Mouse (Mus musculus): ENCODE results near the gene Colgalt1. TPM values are rescaled to one million over a fixed set of nuclear protein-coding genes. Genes with fewer than 3 reads are reported as not detected.

The Colgalt1 gene
- polyA plus RNA-seq, 1 experiment from 2014 or later, result 68.0 TPM

- Histone ChIP-seq H3K9me3 (ENCODE audit: control insufficient read depth, low read length) (peaks cover 5% of the 10 kb centered on the region; the same call in 1 of the 2 replicates), H3K9ac (ENCODE audit: low read depth, low read length) (peak overlapping the region; percentile 81), H3K27ac (ENCODE audit: low read length) (peak overlapping the region; percentile 48; the same call in 1 of the 2 replicates), H3K4me2 (ENCODE audit: low read depth, low read length) (peak overlapping the region; percentile 98), H3K4me3 (ENCODE audit: low read length) (peak overlapping the region; percentile 65), H3K4me1 (ENCODE audit: control insufficient read depth, insufficient read depth, low read length) (peaks cover 37% of the 10 kb centered on the region), H3K36me3 (ENCODE audit: control insufficient read depth, insufficient read depth, low read length) (no peaks in the 10 kb centered on the region; the same call in 1 of the 2 replicates), H3K27me3 (replicated peaks; ENCODE audit: control insufficient read depth, insufficient read depth, low read length) (peaks cover 6% of the 10 kb centered on the region)
- 3% methylated on average over 25 of the region's 25 CpGs for WGBS
- peak; percentile 31 for ATAC-seq
Observed at GRCm38 (mm10) chr8:71629781-71630212, 19.0 kb downstream of the Colgalt1 start.

DNA sequence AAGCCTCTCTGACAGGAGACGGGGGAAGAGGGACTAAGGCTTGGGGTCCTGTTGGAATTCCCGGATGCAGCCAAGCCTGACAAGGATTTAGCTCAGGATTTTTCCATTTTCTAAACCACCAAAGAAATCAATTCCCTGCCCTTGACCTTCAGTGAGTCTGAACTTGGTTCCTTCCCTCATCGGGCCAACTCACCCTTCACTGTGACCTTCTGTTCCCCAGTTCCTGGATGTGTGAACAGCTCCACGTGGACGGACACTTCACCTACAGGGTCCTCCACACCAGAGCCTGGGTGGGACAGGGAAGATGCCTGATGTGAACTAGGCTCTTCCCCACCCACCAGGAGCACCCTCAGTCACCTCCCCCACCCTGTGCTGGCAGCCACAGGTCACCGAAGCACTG, 20.0 kb downstream of the Colgalt1 start:
- no peak overlapping the region for H3K4me3 ChIP-seq (ENCODE audit: low read length)
- peaks cover 5% of the 10 kb centered on the region; the same call in 1 of the 2 replicates for H3K9me3 ChIP-seq (ENCODE audit: control insufficient read depth, low read length)
- H3K27ac ChIP-seq (ENCODE audit: low read length), result no peak overlapping the region
- H3K4me1 ChIP-seq (ENCODE audit: control insufficient read depth, insufficient read depth, low read length), result peaks cover 37% of the 10 kb centered on the region
- peaks cover 8% of the 10 kb centered on the region for H3K27me3 ChIP-seq (replicated peaks; ENCODE audit: control insufficient read depth, insufficient read depth, low read length)
- 88% methylated on average over 6 of the region's 6 CpGs for WGBS
- no peak overlapping the region for H3K4me2 ChIP-seq (ENCODE audit: low read depth, low read length)
- H3K36me3 ChIP-seq (ENCODE audit: control insufficient read depth, insufficient read depth, low read length), result no peaks in the 10 kb centered on the region
- no peak overlapping the region for H3K9ac ChIP-seq (ENCODE audit: low read depth, low read length)
- ATAC-seq, result no peak

DNA sequence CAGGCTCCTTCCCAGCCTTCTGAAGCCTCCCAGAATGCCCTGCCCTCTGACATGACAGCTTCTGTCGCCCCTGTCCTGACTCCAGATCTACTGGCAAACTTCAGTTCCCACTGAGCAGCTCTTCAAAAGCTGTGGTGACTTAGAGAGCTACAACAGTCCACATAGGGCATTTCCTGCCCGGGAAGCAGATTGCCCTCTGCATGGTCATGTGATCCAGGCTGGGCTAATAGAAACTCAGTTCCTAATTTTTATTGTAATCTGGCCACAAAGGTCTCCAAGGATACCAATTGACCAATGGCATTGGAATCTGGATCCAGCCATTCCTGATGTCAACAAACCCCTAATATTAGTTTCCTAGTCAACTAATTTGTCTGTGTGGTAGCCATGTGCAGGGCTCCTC, 21.1 kb downstream of the Colgalt1 start:
- no peak overlapping the region for H3K27ac ChIP-seq (ENCODE audit: low read length)
- no peak overlapping the region for H3K4me2 ChIP-seq (ENCODE audit: low read depth, low read length)
- H3K9ac ChIP-seq (ENCODE audit: low read depth, low read length), result no peak overlapping the region
- H3K9me3 ChIP-seq (ENCODE audit: control insufficient read depth, low read length), result peaks cover 5% of the 10 kb centered on the region; the same call in 1 of the 2 replicates
- H3K4me3 ChIP-seq (ENCODE audit: low read length), result no peak overlapping the region
- WGBS, result 52% methylated on average over 2 of the region's 2 CpGs
- no peak for ATAC-seq
- H3K36me3 ChIP-seq (ENCODE audit: control insufficient read depth, insufficient read depth, low read length), result no peaks in the 10 kb centered on the region
- H3K4me1 ChIP-seq (ENCODE audit: control insufficient read depth, insufficient read depth, low read length), result peaks cover 37% of the 10 kb centered on the region
- peaks cover 8% of the 10 kb centered on the region for H3K27me3 ChIP-seq (replicated peaks; ENCODE audit: control insufficient read depth, insufficient read depth, low read length)

DNA sequence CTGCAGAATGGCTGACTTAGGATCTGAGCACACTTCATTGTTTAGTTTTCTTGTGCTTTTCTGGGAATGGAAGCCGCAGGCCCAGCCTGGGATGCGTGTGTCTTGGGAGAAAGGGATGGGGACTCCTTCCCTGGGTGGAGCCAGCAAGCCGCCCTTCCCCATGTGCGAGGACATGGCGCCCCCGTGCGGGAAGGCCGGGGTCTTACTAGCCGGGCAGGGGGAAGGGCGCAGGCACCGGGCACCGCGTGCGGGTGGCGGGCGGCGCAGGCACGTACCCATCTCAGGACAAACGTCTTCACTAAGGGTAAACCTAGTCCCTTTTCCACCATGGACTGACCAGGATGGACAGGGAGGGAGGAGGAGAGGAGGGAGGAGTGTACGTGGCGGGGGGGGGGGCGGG, 22.4 kb downstream of the Colgalt1 start:
- 0 out of 2 replicates have a peak overlapping the region, but pooled peaks have one; percentile 9 for H3K4me2 ChIP-seq (ENCODE audit: low read depth, low read length)

DNA sequence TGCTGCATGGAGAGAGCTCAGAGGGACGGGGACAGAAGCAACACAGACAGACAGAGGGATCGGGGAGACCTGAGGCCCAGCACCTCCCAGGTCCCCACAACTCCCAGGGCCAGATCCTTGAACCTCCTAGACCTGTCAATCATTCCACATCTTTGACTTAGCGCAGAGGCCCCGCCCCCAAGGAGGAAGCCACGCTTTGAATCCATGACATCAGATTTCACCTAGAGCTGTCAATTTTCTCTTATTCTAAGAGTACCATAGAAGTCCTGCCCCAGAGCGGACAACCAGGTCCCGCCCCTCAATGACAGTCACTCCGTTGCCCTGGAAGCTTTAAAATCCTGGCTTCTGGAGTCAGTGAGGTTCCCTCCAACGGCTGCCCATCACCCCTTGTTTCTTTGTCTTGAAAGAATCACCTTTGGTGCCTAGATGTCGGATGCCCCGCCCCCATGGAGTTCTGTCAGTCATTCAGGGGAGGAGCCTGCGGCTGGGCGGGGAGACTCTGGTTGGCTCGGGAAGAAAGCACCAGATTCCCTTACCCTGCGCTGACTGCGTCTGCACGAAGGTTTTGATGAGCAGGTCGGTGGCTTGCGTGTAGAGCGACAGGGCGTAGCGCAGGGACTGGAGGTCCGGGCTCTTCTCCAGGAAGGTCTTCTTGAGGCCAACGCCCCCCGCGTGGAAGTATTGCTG, 23.3 kb downstream of the Colgalt1 start:
- no peak overlapping the region for H3K27ac ChIP-seq (ENCODE audit: low read length)
- WGBS, result 3% methylated on average over 26 of the region's 26 CpGs
- H3K9ac ChIP-seq (ENCODE audit: low read depth, low read length), result 0 out of 2 replicates have a peak overlapping the region, but pooled peaks have one; percentile 19
- peaks cover 5% of the 10 kb centered on the region; the same call in 1 of the 2 replicates for H3K9me3 ChIP-seq (ENCODE audit: control insufficient read depth, low read length)
- H3K27me3 ChIP-seq (replicated peaks; ENCODE audit: control insufficient read depth, insufficient read depth, low read length), result peaks cover 11% of the 10 kb centered on the region
- peaks cover 19% of the 10 kb centered on the region for H3K4me1 ChIP-seq (ENCODE audit: control insufficient read depth, insufficient read depth, low read length)
- no peaks in the 10 kb centered on the region for H3K36me3 ChIP-seq (ENCODE audit: control insufficient read depth, insufficient read depth, low read length)
- H3K4me3 ChIP-seq (ENCODE audit: low read length), result peak overlapping the region; percentile 11
- ATAC-seq, result peak; percentile 62
- peak overlapping the region; percentile 47 for H3K4me2 ChIP-seq (ENCODE audit: low read depth, low read length)

More for the DNA sequence above, 22.4 kb downstream of the Colgalt1 start:
- no peak overlapping the region for H3K9ac ChIP-seq (ENCODE audit: low read depth, low read length)
- H3K27ac ChIP-seq (ENCODE audit: low read length), result no peak overlapping the region
- peaks cover 5% of the 10 kb centered on the region; the same call in 1 of the 2 replicates for H3K9me3 ChIP-seq (ENCODE audit: control insufficient read depth, low read length)
- no peaks in the 10 kb centered on the region for H3K36me3 ChIP-seq (ENCODE audit: control insufficient read depth, insufficient read depth, low read length)
- H3K27me3 ChIP-seq (replicated peaks; ENCODE audit: control insufficient read depth, insufficient read depth, low read length), result peaks cover 11% of the 10 kb centered on the region
- ATAC-seq, result no peak
- WGBS, result 14% methylated on average over 18 of the region's 22 CpGs
- H3K4me3 ChIP-seq (ENCODE audit: low read length), result no peak overlapping the region
- peaks cover 27% of the 10 kb centered on the region for H3K4me1 ChIP-seq (ENCODE audit: control insufficient read depth, insufficient read depth, low read length)

DNA sequence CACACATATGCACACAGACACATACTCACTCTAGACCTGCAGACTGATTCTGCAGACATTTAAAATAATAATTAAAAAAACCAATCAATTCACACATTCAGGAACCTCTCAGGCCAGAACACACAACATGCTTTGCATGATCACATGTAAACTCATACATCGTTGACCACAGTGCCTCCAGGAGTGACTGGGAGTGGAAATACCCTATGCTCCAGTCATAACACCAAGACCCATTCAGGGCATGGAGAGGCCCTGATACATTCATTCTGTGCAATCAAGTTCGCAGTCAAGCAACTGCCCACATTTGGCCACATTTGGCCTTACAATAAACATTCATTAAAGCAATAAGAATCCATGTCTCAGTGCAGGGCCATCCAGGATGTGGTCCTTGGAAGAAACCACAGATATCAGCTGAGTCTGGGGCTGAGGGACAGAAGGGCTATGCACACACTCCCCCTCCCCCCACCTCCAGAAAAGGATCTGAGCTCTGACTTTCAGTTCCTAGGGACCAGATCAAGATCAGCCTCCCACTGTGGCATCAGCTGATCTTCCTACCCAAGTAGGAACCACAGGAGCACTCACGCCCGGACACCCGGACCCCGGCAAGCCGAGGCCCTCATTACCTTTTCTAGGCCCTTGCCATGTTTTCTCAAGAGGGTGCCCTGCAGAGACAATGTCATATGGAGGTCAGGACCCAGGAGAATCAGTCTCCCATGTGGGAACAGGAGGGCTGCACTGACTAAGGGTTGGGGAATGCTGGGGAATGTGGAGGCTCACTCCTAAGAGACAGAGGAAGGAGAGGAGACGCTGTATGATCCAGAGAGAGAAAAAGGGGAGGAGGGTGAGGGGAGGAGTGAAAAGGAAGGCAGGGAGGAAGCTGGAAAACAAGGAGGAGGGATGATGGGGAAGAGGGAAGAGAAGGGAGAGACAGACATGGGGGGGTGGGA, 26.6 kb downstream of the Colgalt1 start:
- H3K27ac ChIP-seq (ENCODE audit: low read length), result no peak overlapping the region
- peaks cover 5% of the 10 kb centered on the region for H3K27me3 ChIP-seq (replicated peaks; ENCODE audit: control insufficient read depth, insufficient read depth, low read length)
- no peak overlapping the region for H3K4me3 ChIP-seq (ENCODE audit: low read length)
- no peak for ATAC-seq
- H3K4me2 ChIP-seq (ENCODE audit: low read depth, low read length), result no peak overlapping the region
- H3K9ac ChIP-seq (ENCODE audit: low read depth, low read length), result no peak overlapping the region
- 69% methylated on average over 8 of the region's 8 CpGs for WGBS
- H3K36me3 ChIP-seq (ENCODE audit: control insufficient read depth, insufficient read depth, low read length), result no peaks in the 10 kb centered on the region
- H3K4me1 ChIP-seq (ENCODE audit: control insufficient read depth, insufficient read depth, low read length), result peaks cover 12% of the 10 kb centered on the region; the same call in 1 of the 2 replicates
- peaks cover 5% of the 10 kb centered on the region; the same call in 1 of the 2 replicates for H3K9me3 ChIP-seq (ENCODE audit: control insufficient read depth, low read length)

GRCm38 (mm10) chr8:71638321-71638720, 27.5 kb downstream of the Colgalt1 start:
- Histone ChIP-seq H3K9me3 (ENCODE audit: control insufficient read depth, low read length) (no peaks in the 10 kb centered on the region), H3K9ac (ENCODE audit: low read depth, low read length) (no peak overlapping the region), H3K4me2 (ENCODE audit: low read depth, low read length) (no peak overlapping the region), H3K27ac (ENCODE audit: low read length) (no peak overlapping the region), H3K4me1 (ENCODE audit: control insufficient read depth, insufficient read depth, low read length) (peaks cover 12% of the 10 kb centered on the region; the same call in 1 of the 2 replicates), H3K36me3 (ENCODE audit: control insufficient read depth, insufficient read depth, low read length) (no peaks in the 10 kb centered on the region), H3K4me3 (ENCODE audit: low read length) (no peak overlapping the region), H3K27me3 (replicated peaks; ENCODE audit: control insufficient read depth, insufficient read depth, low read length) (peaks cover 5% of the 10 kb centered on the region)
- 72% methylated on average over 6 of the region's 6 CpGs for WGBS
- ATAC-seq, result no peak

DNA sequence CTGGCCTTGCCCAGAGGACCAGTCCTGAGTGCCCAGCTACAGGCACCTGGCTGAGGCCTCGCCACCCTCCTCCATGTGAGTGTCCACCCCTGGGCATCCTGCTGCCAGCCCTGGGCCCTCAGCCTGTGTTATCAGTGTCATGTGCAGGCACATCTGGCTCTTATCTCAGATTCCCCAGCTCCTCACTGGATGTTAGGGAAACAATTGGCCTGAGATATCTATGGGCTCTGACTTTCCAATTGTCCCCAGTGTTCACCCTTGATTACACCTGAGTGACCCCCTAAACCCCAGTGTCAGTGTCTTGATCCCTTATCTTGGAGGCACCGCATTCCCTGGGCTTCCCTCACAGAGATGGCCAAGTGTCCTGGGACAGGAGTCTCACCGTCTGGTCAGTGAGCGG, 28.5 kb downstream of the Colgalt1 start:
- Histone ChIP-seq H3K27me3 (replicated peaks; ENCODE audit: control insufficient read depth, insufficient read depth, low read length) (peaks cover 5% of the 10 kb centered on the region; the same call in 1 of the 2 replicates), H3K27ac (ENCODE audit: low read length) (no peak overlapping the region), H3K4me3 (ENCODE audit: low read length) (no peak overlapping the region), H3K36me3 (ENCODE audit: control insufficient read depth, insufficient read depth, low read length) (no peaks in the 10 kb centered on the region), H3K4me1 (ENCODE audit: control insufficient read depth, insufficient read depth, low read length) (peaks cover 5% of the 10 kb centered on the region; the same call in 1 of the 2 replicates), H3K9ac (ENCODE audit: low read depth, low read length) (no peak overlapping the region), H3K9me3 (ENCODE audit: control insufficient read depth, low read length) (no peaks in the 10 kb centered on the region), H3K4me2 (ENCODE audit: low read depth, low read length) (no peak overlapping the region)
- WGBS, result 86% methylated on average over 4 of the region's 4 CpGs
- no peak for ATAC-seq

DNA sequence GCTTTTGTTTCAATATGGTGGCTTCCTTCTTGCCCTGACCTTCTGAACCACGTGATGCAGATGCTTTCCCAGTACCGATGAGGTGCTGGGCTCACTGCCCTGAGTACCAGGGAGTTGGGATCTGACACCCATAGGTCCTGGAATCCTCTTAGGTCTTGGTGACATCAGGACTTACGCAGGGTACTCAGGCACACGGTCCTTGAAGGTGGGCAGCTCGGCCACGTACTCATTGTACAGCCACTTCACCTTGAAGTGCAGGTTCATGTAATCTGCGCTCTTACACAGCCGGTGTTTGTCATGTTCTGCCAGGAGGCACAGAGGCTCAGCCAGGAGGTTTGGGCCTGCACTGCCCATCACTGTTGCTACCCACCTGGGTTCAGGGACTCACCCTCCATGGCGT, 34.7 kb downstream of the Colgalt1 start:
- no peaks in the 10 kb centered on the region for H3K36me3 ChIP-seq (ENCODE audit: control insufficient read depth, insufficient read depth, low read length)
- no peak overlapping the region for H3K27ac ChIP-seq (ENCODE audit: low read length)
- no peak overlapping the region for H3K9ac ChIP-seq (ENCODE audit: low read depth, low read length)
- no peak for ATAC-seq
- WGBS, result 82% methylated on average over 9 of the region's 9 CpGs
- H3K9me3 ChIP-seq (ENCODE audit: control insufficient read depth, low read length), result no peaks in the 10 kb centered on the region
- H3K4me3 ChIP-seq (ENCODE audit: low read length), result no peak overlapping the region
- H3K4me1 ChIP-seq (ENCODE audit: control insufficient read depth, insufficient read depth, low read length), result no peaks in the 10 kb centered on the region
- no peaks in the 10 kb centered on the region for H3K27me3 ChIP-seq (replicated peaks; ENCODE audit: control insufficient read depth, insufficient read depth, low read length)
- H3K4me2 ChIP-seq (ENCODE audit: low read depth, low read length), result no peak overlapping the region
